Mouse (Mus musculus) thymus, postnatal 36 days (tissue): ENCODE measurements around the gene Rnf208.
A peak's percentile ranks its signal among the peaks of the same experiment; 100 is the strongest.

ENCODE experiments used
- DNase-seq, 2 experiments: peaks; one replicate each; pipeline ENCODE4 v3.0.0; 2022; ENCODE audit warnings: mixed read lengths in 2 of 2

Rnf208 gene

DNA sequence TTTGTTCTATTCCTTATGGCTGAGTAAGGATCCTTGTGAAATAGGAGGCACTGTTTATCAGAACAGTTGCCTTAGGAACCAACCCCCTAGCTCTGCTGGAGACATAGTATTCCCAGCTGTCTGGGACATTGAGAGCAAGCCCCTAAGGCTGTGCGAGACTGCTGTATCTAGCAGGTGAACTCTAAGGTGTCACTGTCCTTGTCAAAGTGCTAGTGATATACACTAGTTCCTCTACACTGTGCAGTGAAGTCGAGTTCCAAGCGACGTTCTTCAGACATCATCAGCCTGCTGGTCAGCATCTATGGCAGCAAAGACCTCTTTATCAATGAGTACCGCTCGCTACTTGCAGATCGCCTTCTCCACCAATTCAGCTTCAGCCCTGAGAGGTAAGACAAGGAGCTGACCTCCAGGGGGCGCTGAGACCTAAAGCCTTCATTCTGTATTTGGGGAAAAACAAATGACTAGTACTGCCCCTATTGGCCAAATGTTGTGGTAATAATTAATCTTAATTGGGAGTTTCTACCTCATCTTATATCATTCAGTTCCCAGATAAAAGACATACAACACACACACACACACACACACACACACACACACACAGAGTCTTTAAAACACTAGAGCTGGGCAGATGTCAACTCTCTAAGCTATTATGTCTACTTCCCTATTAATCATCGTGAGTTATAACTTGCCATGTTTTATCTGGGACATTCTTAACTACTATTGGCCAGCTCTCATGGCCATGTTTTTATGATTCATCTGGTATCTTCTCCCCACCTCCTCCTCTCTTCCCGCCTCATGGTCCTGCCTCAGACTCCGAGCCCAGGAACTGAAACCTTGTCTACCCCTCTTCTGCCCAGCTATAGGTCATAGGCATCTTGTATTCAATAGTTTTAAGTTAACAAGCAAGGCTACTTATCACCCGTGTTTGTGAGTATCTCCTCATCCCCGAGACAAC is 37.1 kb downstream of the Rnf208 start:
- peak; percentile 63 to 70 for DNase-seq

DNA sequence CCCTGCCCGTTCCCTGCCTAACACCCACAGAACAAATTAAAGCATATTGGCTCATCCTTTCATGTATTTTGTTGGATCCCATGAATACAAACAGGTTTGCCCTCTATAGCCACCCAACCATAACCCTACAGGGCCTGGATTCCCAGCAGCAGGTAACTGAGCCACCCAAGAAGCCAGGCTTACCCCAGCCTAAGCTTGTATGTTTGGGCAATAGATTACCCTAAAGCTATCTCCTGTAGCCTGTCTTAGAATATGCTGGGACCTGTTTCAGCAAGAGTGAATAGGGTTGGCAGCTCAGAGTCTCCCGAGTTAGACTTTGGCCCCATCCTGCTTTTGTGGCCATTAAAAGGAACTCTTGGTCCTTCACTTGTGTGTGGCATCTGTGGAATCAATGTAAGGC is 43.5 kb downstream of the Rnf208 start:
- no peak for DNase-seq

DNA sequence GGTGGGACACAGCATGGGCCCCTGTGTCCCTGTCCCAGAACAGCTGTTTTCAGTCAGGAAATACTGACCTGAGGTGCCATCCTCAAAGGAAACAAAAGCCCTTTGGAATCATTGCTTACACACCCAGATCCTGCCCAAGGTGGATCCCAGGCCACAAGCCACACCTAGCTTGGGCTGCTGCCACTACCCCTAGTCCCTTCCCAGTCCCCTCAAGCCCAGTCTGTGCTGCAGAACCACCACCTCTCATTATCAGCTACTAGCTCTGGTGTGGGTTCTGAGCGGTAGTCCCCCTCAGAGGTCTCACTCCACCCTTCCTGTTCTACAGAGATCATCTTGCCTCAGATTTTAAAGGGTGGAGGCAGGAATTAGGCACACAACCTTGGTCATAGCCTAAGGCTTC is 44.3 kb downstream of the Rnf208 start:
- DNase-seq, result no peak

DNA sequence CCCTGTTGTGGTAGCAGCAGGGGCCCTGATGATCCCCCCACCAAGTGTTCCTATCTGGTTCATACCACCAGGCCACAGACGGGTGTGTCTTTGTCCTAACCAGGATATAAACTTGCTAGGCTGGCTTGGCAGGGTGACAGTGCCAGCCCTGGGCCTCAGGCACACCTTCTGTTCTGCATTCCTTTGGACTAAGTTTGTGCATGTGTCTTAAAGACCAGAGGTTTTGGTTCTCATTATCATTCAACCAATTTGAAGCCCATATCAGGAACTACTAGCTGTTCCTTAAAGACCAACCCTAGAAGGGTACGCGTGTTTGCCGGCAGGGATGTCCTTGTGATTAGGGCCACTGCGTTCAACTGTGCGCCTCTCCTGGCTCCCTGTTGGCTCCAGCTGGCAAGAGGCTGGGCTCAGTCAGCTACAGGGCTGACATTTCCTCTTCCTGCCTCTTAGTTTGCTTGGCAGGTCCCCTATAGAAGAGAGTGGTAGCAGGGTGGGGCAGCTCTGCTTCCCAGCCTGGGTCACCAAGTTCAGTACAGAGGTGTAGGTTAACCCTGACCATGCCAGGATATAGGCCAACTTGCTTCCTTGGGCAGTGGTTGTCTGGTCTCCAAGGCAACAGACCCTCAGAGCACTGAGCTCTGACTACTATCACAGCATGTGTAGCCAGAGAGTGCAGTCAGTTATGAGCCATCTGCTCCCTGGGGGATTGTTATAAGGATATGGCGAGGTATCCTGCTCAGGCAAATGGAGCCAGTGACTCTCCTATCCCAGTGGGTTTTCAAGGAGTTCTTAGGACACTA is 45.0 kb downstream of the Rnf208 start:
- no peak for DNase-seq

DNA sequence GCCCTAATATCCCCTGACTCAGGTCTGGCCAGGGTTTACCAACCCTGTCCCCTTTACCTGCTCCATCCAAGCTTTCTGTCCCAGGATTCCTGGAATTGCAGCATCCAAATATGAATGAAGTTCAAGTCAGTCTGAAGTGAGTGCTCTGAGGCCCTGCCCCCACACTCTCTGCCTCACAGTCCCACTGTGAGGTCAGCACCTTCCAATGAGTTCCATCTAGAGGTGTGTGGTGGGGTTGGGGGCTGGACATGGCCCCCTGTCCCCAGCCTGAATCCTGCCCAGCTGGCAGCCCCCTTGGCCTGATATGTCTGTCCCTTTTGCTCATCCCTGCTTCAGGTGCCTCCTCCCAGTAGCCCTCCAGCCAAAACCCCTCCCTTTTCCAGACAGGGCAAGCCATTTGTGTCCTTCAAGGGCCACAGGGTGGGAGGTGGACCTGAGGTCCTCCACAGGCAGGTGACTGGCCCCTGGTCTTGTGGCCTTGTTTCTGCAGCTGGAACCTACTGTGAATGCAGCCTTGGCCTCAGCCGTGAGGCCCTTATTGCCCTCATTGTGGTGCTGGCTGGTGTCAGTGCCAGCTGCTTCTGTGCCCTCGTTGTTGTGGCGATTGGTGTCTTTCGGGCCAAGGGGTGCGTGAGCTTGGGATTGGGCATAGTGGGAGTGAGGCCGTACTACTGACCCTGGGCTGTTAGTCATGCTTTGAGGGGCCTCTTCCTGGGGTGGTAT is 46.0 kb downstream of the Rnf208 start, which contains the start of gene Tmem210:
Gene Tmem210 (plus strand): TSS at position 219 of the 723 bp plus-strand sequence.
- no peak for DNase-seq

DNA sequence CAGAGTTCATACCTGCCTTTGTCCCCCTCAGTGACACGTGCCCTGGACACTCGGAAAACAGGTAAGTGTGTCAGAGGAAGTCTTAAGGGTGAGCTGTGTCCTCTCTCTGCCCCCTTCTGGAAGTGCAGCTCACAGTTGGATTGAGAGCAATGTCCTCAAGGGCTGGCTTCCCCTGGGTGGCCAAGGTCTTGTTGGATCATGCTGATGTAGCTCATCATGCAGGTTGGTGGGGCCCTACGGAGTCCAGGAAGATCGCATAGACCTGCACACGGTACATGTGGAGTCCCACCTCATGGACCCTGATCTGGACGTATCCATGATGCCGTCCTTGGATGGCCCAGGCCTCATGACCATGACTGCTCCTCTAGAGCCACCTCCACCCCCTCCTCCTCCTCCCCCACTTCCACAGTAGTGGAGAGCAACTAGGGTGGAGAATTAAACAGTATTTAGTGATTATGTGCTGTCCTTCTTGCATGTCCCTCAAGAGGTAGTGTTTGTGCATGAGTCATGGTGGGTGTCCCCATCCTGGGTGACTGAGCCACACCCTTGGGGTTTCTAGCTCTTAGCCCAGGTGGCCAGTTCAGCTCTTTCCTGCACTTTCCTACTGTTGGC is 46.8 kb downstream of the Rnf208 start:
- no peak for DNase-seq

DNA sequence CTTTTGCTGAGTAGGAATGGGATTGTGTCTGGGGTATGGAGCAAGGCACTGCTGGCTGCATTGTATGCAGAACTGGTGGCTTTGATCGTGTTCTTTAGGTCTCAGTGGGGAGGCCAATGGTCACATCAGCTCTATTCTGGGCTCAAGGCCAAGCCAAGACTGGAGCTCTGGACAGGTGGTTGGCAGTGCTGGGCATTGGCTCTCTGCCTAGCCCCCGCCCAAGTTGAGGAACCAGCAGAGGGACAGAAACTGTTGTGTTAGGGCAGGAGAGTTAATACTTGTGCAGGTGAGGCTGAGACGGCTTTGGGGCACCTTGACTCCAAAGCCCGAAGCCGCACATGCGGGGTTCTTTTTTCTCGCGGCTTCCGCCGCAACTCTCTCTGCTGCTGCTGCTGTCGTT is 47.6 kb downstream of the Rnf208 start, which contains the start of gene Lrrc26:
Gene Lrrc26 (plus strand): TSS at position 265 of the 400 bp plus-strand sequence.
- DNase-seq, result no peak

DNA sequence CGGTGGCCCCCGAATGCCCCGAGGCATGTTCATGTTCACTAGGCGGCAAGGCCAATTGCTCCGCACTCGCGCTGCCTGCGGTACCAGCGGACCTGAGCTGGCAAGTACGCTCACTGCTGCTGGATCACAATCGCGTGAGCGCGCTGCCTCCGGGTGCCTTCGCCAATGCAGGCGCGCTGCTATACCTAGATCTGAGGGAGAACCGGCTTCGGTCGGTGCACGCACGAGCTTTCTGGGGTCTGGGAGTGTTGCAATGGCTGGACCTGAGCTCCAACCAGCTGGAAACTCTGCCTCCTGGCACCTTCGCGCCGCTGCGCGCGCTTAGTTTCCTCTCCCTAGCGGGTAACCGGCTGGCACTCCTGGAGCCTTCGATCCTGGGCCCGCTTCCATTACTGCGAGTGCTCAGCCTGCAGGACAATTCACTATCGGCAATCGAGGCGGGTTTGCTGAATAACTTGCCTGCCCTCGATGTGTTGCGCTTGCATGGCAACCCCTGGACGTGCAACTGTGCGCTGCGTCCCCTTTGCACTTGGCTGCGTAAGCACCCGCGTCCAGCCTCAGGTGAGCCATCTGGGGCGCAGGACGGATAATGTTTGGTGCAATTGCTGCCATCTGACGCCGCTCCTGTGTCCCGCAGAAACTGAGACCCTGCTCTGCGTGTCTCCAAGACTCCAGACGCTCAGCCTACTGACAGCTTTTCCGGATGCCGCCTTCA is 48.2 kb downstream of the Rnf208 start:
- DNase-seq, result no peak

DNA sequence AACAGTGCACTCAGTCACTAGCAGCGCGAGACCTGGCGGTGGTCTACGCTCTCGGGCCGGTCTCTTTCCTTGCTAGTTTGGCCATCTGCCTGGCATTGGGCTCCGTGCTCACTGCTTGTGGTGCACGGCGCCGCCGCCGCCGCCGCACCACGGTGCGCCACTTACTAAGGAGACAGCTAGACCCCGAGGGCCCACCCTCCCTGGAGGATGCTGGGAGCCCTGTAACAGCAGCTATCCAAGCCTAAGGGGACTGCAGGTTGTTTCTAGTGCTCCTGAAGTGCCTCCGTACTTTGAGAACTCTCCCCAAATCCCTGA is 48.7 kb downstream of the Rnf208 start:
- DNase-seq, result no peak

DNA sequence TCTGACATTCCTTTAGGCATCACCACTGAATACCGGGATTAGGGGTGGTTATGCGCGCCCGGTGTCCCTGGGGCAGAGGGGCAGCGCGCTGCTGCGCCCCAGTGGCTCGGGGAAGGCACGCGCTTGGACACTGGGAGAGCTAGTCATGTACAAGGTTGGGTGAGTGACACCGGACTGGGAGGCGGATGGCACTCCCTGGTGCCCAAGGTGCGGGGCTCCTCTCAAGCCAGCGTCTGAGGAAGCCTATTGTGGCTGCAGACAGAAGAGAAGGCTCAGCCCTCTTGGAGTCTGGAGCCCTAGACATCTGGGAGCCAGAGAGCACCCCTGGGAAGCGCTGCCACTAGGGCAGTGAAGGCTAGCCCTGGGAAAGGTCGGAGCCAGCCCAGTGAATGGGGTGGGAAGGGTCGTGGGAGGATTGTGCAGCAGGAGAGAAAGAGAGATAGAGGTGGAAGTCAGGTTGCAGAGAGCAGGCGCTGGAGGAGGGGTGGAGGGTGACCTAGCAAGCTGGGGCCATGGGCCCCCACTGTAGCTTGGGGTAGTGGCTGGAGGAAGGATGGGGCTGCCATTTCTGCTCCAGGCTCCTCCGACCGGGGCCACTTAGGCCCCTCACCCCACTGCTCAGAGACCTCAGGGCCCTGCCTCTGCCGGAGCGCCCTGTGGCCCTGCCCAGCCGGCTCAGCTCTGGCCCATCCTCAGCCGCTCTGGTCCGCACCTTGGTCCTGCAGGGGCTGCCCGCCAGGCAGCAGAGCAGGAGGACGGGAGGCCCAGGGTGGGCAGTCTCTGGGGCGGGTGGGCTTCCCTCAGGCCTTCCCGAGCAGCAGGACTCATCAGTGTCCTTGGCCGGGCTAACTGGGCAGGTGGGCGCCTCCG is 49.4 kb downstream of the Rnf208 start:
- DNase-seq, result no peak

DNA sequence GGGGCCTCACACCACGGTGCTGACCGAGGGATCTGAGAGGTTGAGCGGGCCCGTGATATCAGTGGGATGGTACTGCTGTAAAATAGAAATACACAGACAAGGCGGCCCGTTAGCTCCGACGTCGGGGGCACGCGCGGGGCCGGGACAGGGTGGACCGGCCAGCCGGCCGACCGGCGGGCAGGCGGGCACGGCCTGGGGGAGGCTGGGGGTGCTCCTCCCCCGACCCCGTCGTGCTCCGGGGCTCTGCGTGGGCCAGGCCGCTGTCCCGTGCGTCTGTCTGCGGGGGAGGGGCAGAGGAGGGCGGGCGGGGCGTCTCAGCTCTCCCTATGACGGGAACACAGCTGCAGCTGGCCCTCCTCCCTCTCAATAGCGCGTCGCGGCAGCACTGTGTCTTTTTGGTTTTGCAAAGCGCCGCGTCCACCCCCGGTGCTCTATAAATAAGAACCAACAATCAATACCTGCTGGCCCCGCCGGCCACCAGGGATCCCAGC is 50.0 kb downstream of the Rnf208 start:
- no peak for DNase-seq

DNA sequence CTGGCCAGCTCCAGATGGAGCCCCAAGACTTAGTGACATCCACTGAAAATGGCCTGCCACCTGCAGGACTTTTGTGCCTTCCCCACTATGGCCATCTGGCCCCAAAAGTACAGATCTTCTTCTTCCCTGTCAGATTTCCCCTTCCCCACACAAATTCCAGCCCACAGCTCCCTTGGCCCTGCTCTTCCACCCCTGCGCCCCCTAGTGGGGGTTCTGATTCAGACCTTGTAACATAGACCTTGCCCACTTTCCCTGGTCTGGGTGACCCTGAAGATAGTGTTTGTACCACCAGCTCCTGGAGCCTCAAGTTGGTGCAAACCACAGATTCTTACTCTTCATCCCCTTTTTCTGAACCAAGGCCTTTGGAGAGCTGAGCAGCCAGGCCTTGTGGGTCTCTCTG is 50.8 kb downstream of the Rnf208 start:
- DNase-seq, result peak; percentile 59 to 69

DNA sequence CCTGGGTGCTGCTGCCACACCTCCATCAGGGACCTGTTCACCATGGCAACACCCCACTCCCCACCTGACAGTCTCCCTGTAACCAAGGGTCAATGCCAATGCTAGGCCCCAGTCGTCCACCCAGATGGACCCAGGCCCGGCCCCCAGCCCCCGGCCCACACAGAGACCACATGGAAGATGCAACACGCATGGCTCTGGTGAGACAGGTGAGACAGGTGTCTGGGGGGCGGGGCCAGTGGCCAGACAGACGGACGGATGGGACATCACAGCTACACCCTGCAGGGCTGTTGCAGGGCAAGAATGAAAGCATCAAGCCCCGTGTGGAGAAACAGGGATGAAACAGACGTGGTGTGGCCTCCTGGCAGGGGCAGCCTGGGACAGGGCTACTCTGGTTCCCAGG is 51.7 kb downstream of the Rnf208 start:
- DNase-seq, result no peak
